Mouse (Mus musculus): Measurements from ENCODE around the gene Ripor2.

DNA sequence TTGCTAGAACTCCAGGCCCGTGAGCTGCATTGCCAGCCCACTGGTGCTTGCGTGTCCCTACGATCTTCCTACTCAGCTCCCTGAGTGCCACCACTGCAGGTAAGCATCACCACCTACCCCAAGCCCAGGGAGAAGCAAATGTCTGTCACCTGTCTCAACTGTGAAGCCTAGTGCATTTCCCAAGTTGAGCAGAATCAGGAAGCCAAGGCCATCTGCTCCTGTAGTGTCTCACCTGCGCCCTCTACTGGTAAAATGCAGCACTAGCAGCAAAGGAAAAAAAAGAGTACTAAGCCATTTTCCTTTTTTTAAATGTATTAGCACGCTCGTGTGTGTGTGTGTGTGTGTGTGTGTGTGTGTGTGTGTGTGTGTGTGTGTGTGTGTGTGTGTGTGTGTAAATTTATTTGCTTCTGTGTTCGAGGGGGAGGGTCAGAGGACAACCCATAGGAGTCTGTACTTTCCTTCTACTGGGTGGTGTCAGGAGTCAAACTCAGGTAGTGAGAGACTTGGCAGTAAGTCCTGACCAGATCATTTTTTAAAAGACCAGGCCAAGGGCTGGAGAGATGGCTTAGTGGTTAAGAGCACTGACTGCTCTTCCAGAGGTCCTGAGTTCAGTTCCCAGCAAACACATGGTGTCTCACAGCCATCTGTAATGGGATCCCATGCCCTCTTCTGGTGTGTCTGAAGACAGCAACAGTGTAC, 194.3 kb downstream of the Ripor2 start:
- peak; percentile 96 for TF ChIP-seq CTCF (conservative IDR thresholded peaks at IDR 0.05; ENCODE audit: low read length)
- no peak for TF ChIP-seq NANOG (IDR thresholded peaks at IDR 0.05; ENCODE audit: borderline replicate concordance, low read length)
- no peak for TF ChIP-seq POU5F1 (IDR thresholded peaks at IDR 0.05; ENCODE audit: borderline replicate concordance, low read length)
